ENCODE assay signal across 9 mouse cellular contexts in genomic region chr15:101479666-101480060, GRCm38 (mm10). TPM values are rescaled to one million over a fixed set of nuclear protein-coding genes. Genes with fewer than 3 reads are reported as not detected.
DNase-seq lines count a peak whose midpoint lies in the region; ATAC-seq and TF ChIP-seq lines count a peak whose summit lies in the region.
"Had no signal": no experiment of that assay in that cellular context is flagged by ENCODE, and none has a peak within 500 bp of the region (broad histone marks: within the 10 kb centered on the region; RNA-seq: fewer than 3 reads in every experiment).

No protein-coding gene starts in this region.

- no peak for TF ChIP-seq EP300 in heart, postnatal 0 days (IDR thresholded peaks at IDR 0.05; ENCODE audit: low read depth)

- no peaks in the 10 kb centered on the region for H3K9me3 ChIP-seq in heart, postnatal 0 days (replicated peaks; ENCODE audit: control insufficient read depth, low read length)
- H3K9me3 ChIP-seq in embryonic facial prominence, embryonic 11.5 days (replicated peaks; ENCODE audit: control insufficient read depth, low read length): no peaks in the 10 kb centered on the region
- H3K9me3 ChIP-seq in hindbrain, postnatal 0 days (ENCODE audit: low read length): no peaks in the 10 kb centered on the region

- peaks cover 11% of the 10 kb centered on the region for H3K27me3 ChIP-seq in heart, postnatal 0 days (ENCODE audit: control insufficient read depth, insufficient read depth, low read length)
- peaks cover 2% of the 10 kb centered on the region; the same call in 1 of the 2 replicates for H3K27me3 ChIP-seq in embryonic facial prominence, embryonic 11.5 days (ENCODE audit: control insufficient read depth, insufficient read depth, low read length)
- no peaks in the 10 kb centered on the region; the same call in 1 of the 2 replicates for H3K27me3 ChIP-seq in hindbrain, postnatal 0 days (ENCODE audit: insufficient read depth, low read length)

- no peak for ATAC-seq in heart, postnatal 0 days (ENCODE audit: insufficient read depth, low read depth)
- no peak for ATAC-seq in embryonic facial prominence, embryonic 11.5 days (replicated peaks; ENCODE audit: insufficient number of reproducible peaks, low FRiP score, low TSS enrichment, low read depth)
- ATAC-seq in hindbrain, postnatal 0 days: no peak

- intact Hi-C loops in heart, postnatal 36 days (cut with DNase I): no loop called here

- WGBS in heart, postnatal 0 days: 36% methylated on average over 11 of the region's 11 CpGs
- 37% methylated on average over 11 of the region's 11 CpGs for WGBS in embryonic facial prominence, embryonic 11.5 days
- WGBS in hindbrain, postnatal 0 days: 27% methylated on average over 11 of the region's 11 CpGs

- no peaks in the 10 kb centered on the region for H3K36me3 ChIP-seq in heart, postnatal 0 days (replicated peaks; ENCODE audit: control insufficient read depth, insufficient read depth, low read length)
- H3K36me3 ChIP-seq in embryonic facial prominence, embryonic 11.5 days (replicated peaks; ENCODE audit: control insufficient read depth, insufficient read depth, low read depth, low read length): no peaks in the 10 kb centered on the region
- no peaks in the 10 kb centered on the region for H3K36me3 ChIP-seq in hindbrain, postnatal 0 days (ENCODE audit: insufficient read depth, low read length)

- no peak for DNase-seq in heart, postnatal 0 days (ENCODE audit: low spot score)
- DNase-seq in heart, postnatal 36 days: no peak
- peak; percentile 30 for DNase-seq in embryonic facial prominence, embryonic 11.5 days (ENCODE audit: low spot score)
- DNase-seq in hindbrain, postnatal 0 days (ENCODE audit: low spot score): peak; percentile 36
- DNase-seq in neural tube, embryonic 10.5 days (ENCODE audit: extremely low spot score, low spot score): peak; percentile 31
- no peak for DNase-seq in gastrocnemius, adult 18-20 months (ENCODE audit: low spot score)
- no peak for DNase-seq in layer of hippocampus, postnatal 25 days (ENCODE audit: extremely low spot score in 1 of 2, low spot score in 1 of 2)
- DNase-seq in testis, postnatal 10 days (ENCODE audit: low spot score): no peak

- peak overlapping the region; percentile 25; the same call in 1 of the 2 replicates for H3K4me3 ChIP-seq in heart, postnatal 0 days (ENCODE audit: low read depth, low read length)
- H3K4me3 ChIP-seq in embryonic facial prominence, embryonic 11.5 days (ENCODE audit: low read depth, low read length): peak overlapping the region; percentile 21
- H3K4me3 ChIP-seq in hindbrain, postnatal 0 days (ENCODE audit: low read length): peak overlapping the region; percentile 19

- H3K4me1 ChIP-seq in heart, postnatal 0 days (ENCODE audit: control insufficient read depth, insufficient read depth): no peaks in the 10 kb centered on the region
- peaks cover 6% of the 10 kb centered on the region; the same call in 1 of the 2 replicates for H3K4me1 ChIP-seq in embryonic facial prominence, embryonic 11.5 days (ENCODE audit: control insufficient read depth, insufficient read depth, low read length)
- H3K4me1 ChIP-seq in hindbrain, postnatal 0 days (ENCODE audit: insufficient read depth, low read length): peaks cover 6% of the 10 kb centered on the region

- no peak overlapping the region for H3K27ac ChIP-seq in heart, postnatal 0 days (ENCODE audit: low read depth)
- H3K27ac ChIP-seq in embryonic facial prominence, embryonic 11.5 days (replicated peaks; ENCODE audit: low read depth, low read length): no peak overlapping the region
- H3K27ac ChIP-seq in hindbrain, postnatal 0 days: no peak overlapping the region

- no peak for TF ChIP-seq CTCF in heart, postnatal 0 days (IDR thresholded peaks at IDR 0.05; ENCODE audit: low read depth)
- TF ChIP-seq CTCF in hindbrain, postnatal 0 days (IDR thresholded peaks at IDR 0.05; ENCODE audit: low read depth): no peak

- H3K9ac ChIP-seq in heart, postnatal 0 days (replicated peaks; ENCODE audit: low read depth, low read length): no peak overlapping the region
- 0 out of 2 replicates have a peak overlapping the region, but pooled peaks have one; percentile 7 for H3K9ac ChIP-seq in embryonic facial prominence, embryonic 11.5 days (replicated peaks; ENCODE audit: low read length)
- peak overlapping the region; percentile 41; the same call in 1 of the 2 replicates for H3K9ac ChIP-seq in hindbrain, postnatal 0 days (replicated peaks; ENCODE audit: low read length)

- H3K4me2 ChIP-seq in heart, postnatal 0 days (ENCODE audit: low read depth, low read length): peak overlapping the region; percentile 50
- H3K4me2 ChIP-seq in embryonic facial prominence, embryonic 11.5 days (ENCODE audit: low read depth, low read length): peak overlapping the region; percentile 57
- peak overlapping the region; percentile 53 for H3K4me2 ChIP-seq in hindbrain, postnatal 0 days (ENCODE audit: low read depth, low read length)

RNA-seq across cellular contexts. Expression of gene Krt86, which starts 6.4 kb away (rescaled TPM):
- not detected in 2 replicates for total RNA-seq in heart, postnatal 0 days (2014; rRNA removed; ENCODE audit: low replicate concordance)
- polyA plus RNA-seq in heart, postnatal 0 days (2015; fragmentation: Nextera tagmentation; extraction: Ambion mirVana): not detected in 2 replicates
- not detected for total RNA-seq in heart, postnatal 36 days (2021)
- not detected in 2 replicates for polyA plus RNA-seq in embryonic facial prominence, embryonic 11.5 days (2014; fragmentation: Nextera tagmentation; extraction: Ambion mirVana)
- total RNA-seq in hindbrain, postnatal 0 days (2014; rRNA removed): 0.05 TPM in 1 of 2 replicates, not detected in the other
- polyA plus RNA-seq in hindbrain, postnatal 0 days (2015; fragmentation: Nextera tagmentation; extraction: Ambion mirVana): 0.26 and 0.34 TPM in 2 replicates
- total RNA-seq in gastrocnemius, adult 18-20 months (2021): not detected
- not detected for total RNA-seq in layer of hippocampus, postnatal 25 days (2021)
- total RNA-seq: ES-E14 had no signal

RNA-seq across cellular contexts. Expression of gene Krt83, which starts 11.6 kb away (rescaled TPM):
- not detected in 2 replicates for total RNA-seq in heart, postnatal 0 days (2014; rRNA removed; ENCODE audit: low replicate concordance)
- polyA plus RNA-seq in heart, postnatal 0 days (2015; fragmentation: Nextera tagmentation; extraction: Ambion mirVana): not detected in 2 replicates
- total RNA-seq in heart, postnatal 36 days (2021): not detected
- polyA plus RNA-seq in embryonic facial prominence, embryonic 11.5 days (2014; fragmentation: Nextera tagmentation; extraction: Ambion mirVana): not detected in 2 replicates
- not detected in 2 replicates for total RNA-seq in hindbrain, postnatal 0 days (2014; rRNA removed)
- polyA plus RNA-seq in hindbrain, postnatal 0 days (2015; fragmentation: Nextera tagmentation; extraction: Ambion mirVana): not detected in 2 replicates
- not detected for total RNA-seq in gastrocnemius, adult 18-20 months (2021)
- total RNA-seq in layer of hippocampus, postnatal 25 days (2021): not detected
- total RNA-seq: ES-E14 had no signal

RNA-seq across cellular contexts. Expression of gene Krt81, which starts 16.1 kb away (rescaled TPM):
- not detected in 2 replicates for total RNA-seq in heart, postnatal 0 days (2014; rRNA removed; ENCODE audit: low replicate concordance)
- not detected in 2 replicates for polyA plus RNA-seq in heart, postnatal 0 days (2015; fragmentation: Nextera tagmentation; extraction: Ambion mirVana)
- total RNA-seq in heart, postnatal 36 days (2021): not detected
- polyA plus RNA-seq in embryonic facial prominence, embryonic 11.5 days (2014; fragmentation: Nextera tagmentation; extraction: Ambion mirVana): not detected in 2 replicates
- total RNA-seq in hindbrain, postnatal 0 days (2014; rRNA removed): not detected in 2 replicates
- polyA plus RNA-seq in hindbrain, postnatal 0 days (2015; fragmentation: Nextera tagmentation; extraction: Ambion mirVana): 0.09 TPM in 1 of 2 replicates, not detected in the other
- not detected for total RNA-seq in gastrocnemius, adult 18-20 months (2021)
- total RNA-seq in layer of hippocampus, postnatal 25 days (2021): not detected
- total RNA-seq: ES-E14 had no signal

RNA-seq across cellular contexts. Expression of gene Krt88, which starts 32.1 kb away (rescaled TPM):
- total RNA-seq in heart, postnatal 0 days (2014; rRNA removed; ENCODE audit: low replicate concordance): not detected in 2 replicates
- polyA plus RNA-seq in heart, postnatal 0 days (2015; fragmentation: Nextera tagmentation; extraction: Ambion mirVana): not detected in 2 replicates
- not detected for total RNA-seq in heart, postnatal 36 days (2021)
- not detected in 2 replicates for polyA plus RNA-seq in embryonic facial prominence, embryonic 11.5 days (2014; fragmentation: Nextera tagmentation; extraction: Ambion mirVana)
- total RNA-seq in hindbrain, postnatal 0 days (2014; rRNA removed): not detected in 2 replicates
- 0.16 TPM in 1 of 2 replicates, not detected in the other for polyA plus RNA-seq in hindbrain, postnatal 0 days (2015; fragmentation: Nextera tagmentation; extraction: Ambion mirVana)
- not detected for total RNA-seq in gastrocnemius, adult 18-20 months (2021)
- not detected for total RNA-seq in layer of hippocampus, postnatal 25 days (2021)
- total RNA-seq: ES-E14 had no signal

RNA-seq across cellular contexts. Expression of gene Gm49425, which starts 37.4 kb away (rescaled TPM):
- total RNA-seq in heart, postnatal 0 days (2014; rRNA removed; ENCODE audit: low replicate concordance): not detected in 2 replicates
- polyA plus RNA-seq in heart, postnatal 0 days (2015; fragmentation: Nextera tagmentation; extraction: Ambion mirVana): not detected in 2 replicates
- total RNA-seq in heart, postnatal 36 days (2021): not detected
- polyA plus RNA-seq in embryonic facial prominence, embryonic 11.5 days (2014; fragmentation: Nextera tagmentation; extraction: Ambion mirVana): not detected in 2 replicates
- not detected in 2 replicates for total RNA-seq in hindbrain, postnatal 0 days (2014; rRNA removed)
- polyA plus RNA-seq in hindbrain, postnatal 0 days (2015; fragmentation: Nextera tagmentation; extraction: Ambion mirVana): not detected in 2 replicates
- total RNA-seq in gastrocnemius, adult 18-20 months (2021): not detected
- not detected for total RNA-seq in layer of hippocampus, postnatal 25 days (2021)
- total RNA-seq: ES-E14 had no signal

Comparison
In these comparisons a context has a peak if more than half of its experiments do, and no peak if none do; other contexts are left out.
1. DNase-seq: peak in embryonic facial prominence, embryonic 11.5 days (single experiment), hindbrain, postnatal 0 days (single experiment) and neural tube, embryonic 10.5 days (single experiment); none in heart, postnatal 0 days (single experiment), heart, postnatal 36 days (0 of 2), gastrocnemius, adult 18-20 months (single experiment), layer of hippocampus, postnatal 25 days (0 of 2) and testis, postnatal 10 days (single experiment).
2. Peak in every context shown above with its lines, with median percentiles within 50 percentile points of each other: H3K4me2 ChIP-seq and H3K4me3 ChIP-seq.